Mouse (Mus musculus) heart, adult 8-10 months (tissue): ENCODE measurements around the gene Jmjd7. TPM values are rescaled to one million over a fixed set of nuclear protein-coding genes. Genes with fewer than 3 reads are reported as not detected.

ENCODE experiments used
- DNase-seq: peaks from one replicate; pipeline ENCODE4 v3.0.0; 2022; ENCODE audit warnings: low spot score
- microRNA-seq: library from miRNA; unstranded; fragments of <30 nt; microRNA quantifications from one replicate; pipeline ENCODE4 v1.2.0, GENCODE M21; 2022
- total RNA-seq, 4 experiments: library from RNA; stranded (reverse); gene quantifications; 2 replicates each; pipeline ENCODE4 v1.2.4; 2022

The Jmjd7 gene
- total RNA-seq, 4 experiments from 2014 or later, result 6.6 to 8.6 (median 7.2) TPM

GRCm38 (mm10) chr2:120058818-120059217, 31.5 kb downstream of the Jmjd7 start:
- no peak for DNase-seq

GRCm38 (mm10) chr2:120059466-120059865, 32.2 kb downstream of the Jmjd7 start:
- DNase-seq, result no peak

GRCm38 (mm10) chr2:120060190-120060589, 32.9 kb downstream of the Jmjd7 start:
- DNase-seq, result no peak

- DNase-seq, result no peak
Measured at GRCm38 (mm10) chr2:120060651-120061050, 33.4 kb downstream of the Jmjd7 start.

GRCm38 (mm10) chr2:120062248-120062647, 35.0 kb downstream of the Jmjd7 start:
- no peak for DNase-seq

- DNase-seq, result no peak
Measured at GRCm38 (mm10) chr2:120064639-120065038, 37.4 kb downstream of the Jmjd7 start.

- DNase-seq, result no peak
Measured at GRCm38 (mm10) chr2:120065243-120065642, 38.0 kb downstream of the Jmjd7 start.

GRCm38 (mm10) chr2:120066224-120066623, 38.9 kb downstream of the Jmjd7 start:
- no peak for DNase-seq

- DNase-seq, result no peak
Measured at GRCm38 (mm10) chr2:120068555-120069465, 41.5 kb downstream of the Jmjd7 start.

GRCm38 (mm10) chr2:120069466-120069990, 42.2 kb downstream of the Jmjd7 start:
- no peak for DNase-seq

GRCm38 (mm10) chr2:120074096-120074495, 46.8 kb downstream of the Jmjd7 start:
- DNase-seq, result no peak

- DNase-seq, result no peak
Measured at GRCm38 (mm10) chr2:120076076-120076705, 48.9 kb downstream of the Jmjd7 start.

Small RNA genes within 50 kb of the gene (microRNA-seq; reads per million reads assigned to microRNA genes)
- not detected for gene Mir7665

Other genes with a start within 250 kb of the Jmjd7 start
- 10 to 100 TPM; 11.9 to 13.7 (median 13.4) TPM for gene Rpap1, start 239.9 kb upstream of the Jmjd7 start, total RNA-seq
- gene Tyro3, start 229.8 kb upstream of the Jmjd7 start, total RNA-seq, result 1 to 10 TPM; 1.7 to 3.3 (median 2.2) TPM
- 10 to 100 TPM; 33.6 to 39.0 (median 35.9) TPM for gene Mga, start 130.3 kb upstream of the Jmjd7 start, total RNA-seq
- gene Mapkbp1, start 54.8 kb upstream of the Jmjd7 start, total RNA-seq, result 1 to 10 TPM; 6.9 to 8.5 (median 8.3) TPM
- gene Gm28042, start within 50 bp of the Jmjd7 start, total RNA-seq, result under 1 TPM; 0.16 to 0.59 (median 0.21) TPM
- gene Pla2g4b, start 5.9 kb downstream of the Jmjd7 start, total RNA-seq, result 1 to 10 TPM in 3 of 4 experiments, under 1 TPM in 1; 0.72 to 1.8 (median 1.3) TPM
- 100 to 1,000 TPM; 312 to 410 (median 362) TPM for gene Ehd4, start 127.1 kb downstream of the Jmjd7 start, total RNA-seq
- gene Pla2g4e, start 217.9 kb downstream of the Jmjd7 start, total RNA-seq, result 1 to 10 TPM; 2.6 to 5.7 (median 3.8) TPM